Mouse (Mus musculus) liver (tissue): ENCODE results near the gene Abcb6.

ENCODE experiments used
- DNase-seq: peaks from one replicate; pipeline ENCODE4 v3.0.0-alpha.2; 2020; ENCODE audit warnings: mixed read lengths

The Abcb6 gene

GRCm38 (mm10) chr1:75192452-75192851 is 12.3 kb upstream of the Abcb6 start:
- peak; percentile 69 for DNase-seq

- DNase-seq = peak; percentile 97
These were observed 11.6 kb upstream of the Abcb6 start, which contains the start of the genes Ankzf1 and Atg9a for GRCm38 (mm10) chr1:75191622-75192402. TSS of gene Ankzf1 (plus strand) at chr1:75192151. TSS of gene Atg9a (minus strand) at chr1:75192196.

GRCm38 (mm10) chr1:75191258-75191621 is 11.0 kb upstream of the Abcb6 start:
- DNase-seq = no peak

- DNase-seq = no peak
These were observed 10.4 kb upstream of the Abcb6 start for GRCm38 (mm10) chr1:75190577-75190976.

- no peak for DNase-seq
These were observed 7.8 kb upstream of the Abcb6 start for GRCm38 (mm10) chr1:75187914-75188483.

GRCm38 (mm10) chr1:75187126-75187525 is 6.9 kb upstream of the Abcb6 start:
- no peak for DNase-seq

DNA sequence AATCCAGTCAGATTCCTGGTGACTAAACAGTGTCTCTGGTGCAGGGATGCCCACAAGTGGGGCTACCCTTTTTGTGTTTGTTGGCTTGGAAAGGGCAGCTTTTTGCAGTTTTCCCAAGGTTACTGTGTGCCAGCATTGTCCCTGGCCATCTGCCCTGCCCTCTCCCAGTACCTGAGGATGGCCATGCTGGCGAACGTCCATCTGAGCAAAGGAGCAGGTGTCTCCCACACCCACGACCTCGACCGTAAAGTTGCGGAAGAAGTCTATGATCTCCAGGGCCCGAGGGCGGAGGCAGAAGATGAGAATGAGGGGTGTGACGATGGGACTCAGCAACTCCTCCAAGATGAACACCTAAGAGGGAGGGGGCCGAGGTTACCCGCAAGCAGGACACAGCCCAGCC is 5.3 kb upstream of the Abcb6 start:
- DNase-seq = no peak

DNA sequence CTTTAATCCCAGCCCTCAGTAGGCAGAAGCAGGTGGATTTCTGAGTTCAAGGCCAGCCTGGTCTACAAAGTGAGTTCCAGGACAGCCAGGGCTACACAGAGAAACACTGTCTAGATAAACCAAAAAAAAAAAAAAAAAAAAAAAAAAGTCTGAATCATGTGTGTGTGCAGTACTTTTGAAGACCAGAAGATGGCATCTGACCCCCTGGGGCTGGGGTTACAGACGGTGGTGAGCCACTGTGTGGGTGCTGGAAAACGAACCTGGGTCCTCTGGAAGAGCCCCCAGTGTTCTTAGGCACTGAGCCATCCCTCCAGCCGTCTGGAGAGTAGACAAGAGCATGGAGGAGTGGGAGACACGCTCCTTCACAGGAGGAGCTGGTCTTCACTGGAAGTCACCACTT is 2.0 kb upstream of the Abcb6 start:
- no peak for DNase-seq

GRCm38 (mm10) chr1:75181377-75181870 is 1.2 kb upstream of the Abcb6 start:
- DNase-seq = no peak

DNA sequence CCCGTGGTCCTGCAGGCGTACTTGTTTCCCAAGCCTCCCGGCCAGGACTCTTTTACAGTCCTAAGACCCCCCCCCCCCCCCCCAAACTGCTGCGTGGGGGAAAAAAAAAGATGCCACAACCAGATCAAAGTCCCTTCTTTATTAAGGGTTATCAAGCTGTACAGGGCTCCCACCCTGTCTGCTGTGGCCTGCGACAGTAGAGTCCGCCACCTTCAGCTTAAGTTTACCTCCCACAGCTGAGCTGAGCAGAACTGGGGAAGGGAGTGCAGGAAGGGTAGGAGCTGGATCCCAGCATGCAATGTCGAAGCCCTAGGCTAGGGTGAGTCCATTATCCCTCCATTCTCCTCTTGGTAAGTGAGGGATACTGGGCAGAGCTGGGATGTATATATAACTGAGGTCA is 549 bp upstream of the Abcb6 start:
- no peak for DNase-seq

GRCm38 (mm10) chr1:75179334-75180104 is 673 bp downstream of the Abcb6 start:
- DNase-seq = peak; percentile 83

GRCm38 (mm10) chr1:75168472-75169464 is 11.4 kb downstream of the Abcb6 start, which contains the start of gene Zfand2b:
TSS of gene Zfand2b (plus strand) at chr1:75168646.
- peak; percentile 99 for DNase-seq

- DNase-seq = no peak
These were observed 12.1 kb downstream of the Abcb6 start for GRCm38 (mm10) chr1:75168093-75168471.

- no peak for DNase-seq
These were observed 20.0 kb downstream of the Abcb6 start for GRCm38 (mm10) chr1:75160256-75160617.

DNA sequence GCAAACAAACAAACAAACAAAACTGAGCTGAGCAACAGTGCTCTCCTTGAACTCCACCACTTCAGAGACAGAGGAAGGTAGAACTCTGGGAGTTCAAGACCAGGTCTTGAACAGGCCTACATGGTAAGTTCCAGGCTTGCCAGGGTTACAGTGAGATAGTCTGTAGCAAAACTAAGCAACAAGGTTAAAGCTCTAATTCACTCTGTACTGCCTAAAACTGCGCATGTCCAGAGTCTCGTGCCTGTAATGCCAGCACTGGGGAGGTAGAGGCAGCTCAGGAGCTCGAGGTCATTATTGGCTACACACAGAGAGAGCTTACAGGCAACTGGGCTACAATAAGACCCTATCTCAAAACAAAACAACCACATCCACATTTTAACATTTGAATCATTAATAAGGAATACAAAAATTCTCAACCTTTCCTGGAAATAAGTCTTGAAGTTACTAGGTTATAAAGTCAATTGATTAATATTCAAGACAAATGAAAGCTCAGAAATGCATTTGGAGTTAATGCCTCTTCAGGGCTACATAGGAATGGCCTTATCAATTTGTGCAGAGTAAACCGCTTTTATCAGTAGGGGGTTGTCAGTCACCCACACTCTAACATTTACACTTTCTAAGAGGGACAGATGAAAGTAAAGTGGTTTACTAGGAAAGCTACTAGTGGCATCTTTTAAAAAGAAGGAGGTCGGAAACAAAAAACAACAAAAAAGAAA is 20.5 kb downstream of the Abcb6 start:
- DNase-seq = no peak

GRCm38 (mm10) chr1:75158990-75159389 is 21.2 kb downstream of the Abcb6 start:
- no peak for DNase-seq

DNA sequence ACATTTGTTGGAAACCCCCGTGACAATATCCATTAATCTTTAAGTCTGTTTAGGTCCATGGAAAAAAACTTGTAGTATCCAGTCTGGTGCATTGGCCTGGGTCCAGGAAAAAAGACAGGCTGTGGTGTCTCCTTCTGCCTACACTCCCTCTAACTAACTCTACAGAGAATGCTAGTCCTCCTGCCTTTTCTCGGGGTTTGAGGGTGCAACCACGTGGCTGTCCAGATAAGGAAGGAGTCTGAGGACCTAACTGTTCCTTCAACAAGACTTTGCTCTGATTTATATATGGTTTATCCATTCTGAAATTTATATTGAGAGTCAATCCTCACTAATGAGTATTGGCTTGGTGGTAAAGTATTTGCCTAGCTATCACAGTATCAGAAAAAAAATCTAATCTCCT is 24.4 kb downstream of the Abcb6 start:
- no peak for DNase-seq

GRCm38 (mm10) chr1:75148727-75149126 is 31.5 kb downstream of the Abcb6 start:
- no peak for DNase-seq

DNA sequence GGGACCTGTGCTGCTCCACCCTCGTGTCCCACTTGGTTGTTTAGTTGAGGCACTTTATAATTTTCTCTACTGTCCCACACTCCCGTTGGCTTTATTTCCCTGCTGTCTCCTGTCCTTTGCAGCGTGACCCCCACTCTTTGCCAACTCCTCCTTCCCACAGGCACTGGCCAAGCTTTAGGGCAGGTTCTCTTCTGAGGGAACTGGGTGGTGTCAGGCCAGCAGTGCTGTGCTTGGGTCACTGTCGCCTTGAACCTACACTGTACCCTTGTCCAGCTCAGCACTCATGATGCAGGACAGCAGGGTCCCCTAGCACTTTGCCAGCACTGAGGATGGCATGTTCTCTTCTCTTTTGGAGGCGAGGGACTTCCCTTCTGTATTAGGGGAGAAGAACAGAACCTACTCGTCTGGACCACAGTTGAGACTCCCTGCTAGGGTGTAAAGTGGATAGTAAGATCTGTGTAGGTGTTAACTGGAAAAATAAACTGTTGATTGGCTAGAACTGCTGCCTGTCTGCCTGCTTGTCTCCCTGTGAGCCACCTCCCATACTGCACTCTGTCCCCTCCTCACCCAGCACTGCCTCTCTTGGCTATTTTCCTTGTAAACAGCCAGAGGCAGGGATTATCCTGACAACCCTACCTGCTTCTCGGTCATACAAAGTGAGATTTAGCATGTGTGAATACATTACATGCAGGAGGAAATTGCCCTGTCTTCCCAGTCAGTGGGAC is 32.6 kb downstream of the Abcb6 start:
- no peak for DNase-seq

GRCm38 (mm10) chr1:75145589-75145988 is 34.6 kb downstream of the Abcb6 start:
- peak; percentile 46 for DNase-seq
